Mouse (Mus musculus) small intestine, adult 2 months (tissue): Measurements from ENCODE around the gene Samd1. TPM values are rescaled to one million over a fixed set of nuclear protein-coding genes. Genes with fewer than 3 reads are reported as not detected.
A peak's percentile ranks its signal among the peaks of the same experiment; 100 is the strongest.

ENCODE experiments used
- H3K27ac ChIP-seq: fragments of 200-500 bp; 2 replicates; pipeline ENCODE4 v1.5.1; 2012; ENCODE audit warnings: low read depth, low read length, control low read depth, inconsistent platforms; ENCODE audit not compliant: insufficient read depth
- H3K27me3 ChIP-seq: fragments of 200-500 bp; 2 replicates; pipeline ENCODE4 v1.6.1; 2012; ENCODE audit warnings: mild to moderate bottlenecking, moderate library complexity, low read length, inconsistent platforms; ENCODE audit not compliant: control insufficient read depth, insufficient read depth
- H3K36me3 ChIP-seq: fragments of 200-500 bp; 2 replicates; pipeline ENCODE4 v1.6.1; 2012; ENCODE audit warnings: mild to moderate bottlenecking, low read length, control low read depth, inconsistent platforms; ENCODE audit not compliant: control insufficient read depth, insufficient read depth
- H3K4me1 ChIP-seq: fragments of 200-500 bp; 2 replicates; pipeline ENCODE4 v1.6.1; 2012; ENCODE audit warnings: low read length, inconsistent platforms, mixed read lengths; ENCODE audit not compliant: control insufficient read depth, insufficient read depth, insufficient read length
- H3K4me3 ChIP-seq: fragments of 200-500 bp; 2 replicates; pipeline ENCODE4 v1.5.1; 2012; ENCODE audit warnings: low read depth, mild to moderate bottlenecking, control low read depth, inconsistent platforms, low read length, moderate library complexity
- CTCF ChIP-seq: fragments of 200-500 bp; IDR thresholded peaks from 2 replicates; pipeline ENCODE4 v1.5.1; 2012; ENCODE audit warnings: low read depth, mild to moderate bottlenecking, control low read depth, inconsistent platforms, low read length, moderate library complexity, mixed read lengths; ENCODE audit not compliant: insufficient replicate concordance, insufficient read length; ENCODE audit errors: extremely low read depth
- POLR2A ChIP-seq: fragments of 200-500 bp; IDR thresholded peaks from 2 replicates; pipeline ENCODE4 v1.6.1; 2012; ENCODE audit warnings: low read depth, mild to moderate bottlenecking, control low read depth, inconsistent platforms, low read length, moderate library complexity
- WGBS: fragments of 180-500 bp; shearing (Covaris S2); methylation state at CpG from one replicate; pipeline ENCODE4 v1.1.7; 2018; 5-methylcytosine and 5-hydroxymethylcytosine counted together
- polyA plus RNA-seq: library from polyadenylated mRNA; depleted of rRNA; stranded (reverse); fragments of >200 nt; gene quantifications from 2 replicates; pipeline ENCODE4 v1.2.3, GENCODE M21; 2012

The Samd1 gene
- polyA plus RNA-seq, 1 experiment: 35.1 TPM

DNA sequence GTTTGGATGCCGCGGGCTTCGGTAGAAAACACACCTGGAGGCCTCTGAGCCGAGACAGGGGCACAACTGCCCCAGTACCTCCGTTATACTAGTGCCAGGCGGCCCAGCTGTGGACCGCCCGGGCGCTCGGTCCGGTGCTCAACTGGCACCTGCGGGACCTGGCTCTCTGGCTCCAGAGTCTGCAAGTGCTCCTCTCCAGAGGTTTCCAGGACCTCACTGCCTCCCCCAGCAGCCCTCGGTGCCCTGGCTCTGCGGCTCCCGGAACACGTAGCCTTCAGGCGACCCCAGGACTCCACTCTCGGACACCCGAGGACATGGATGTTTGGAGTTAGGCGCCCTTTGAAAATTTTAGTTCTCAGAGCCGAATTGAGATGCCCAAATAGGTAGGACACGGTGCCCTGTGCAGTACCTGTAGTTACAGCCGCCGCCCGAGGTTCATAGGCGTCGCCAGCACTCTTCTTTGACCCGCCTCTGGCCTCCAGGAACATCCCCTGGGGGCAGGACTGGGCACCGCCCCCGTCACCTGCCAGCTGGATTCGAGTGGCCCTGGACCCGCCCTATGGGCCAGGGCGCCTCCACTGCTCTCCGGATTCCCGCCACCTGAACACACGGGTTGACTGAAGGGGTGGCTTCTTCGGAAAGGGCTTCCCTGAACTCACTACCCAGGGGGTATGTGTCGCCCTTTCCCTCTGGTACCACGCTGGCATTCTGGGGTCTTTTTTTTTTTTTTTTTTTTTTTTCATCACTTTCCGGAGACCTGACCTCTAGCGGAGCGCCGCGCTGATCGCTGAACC lies 14.4 kb downstream of the Samd1 start, which contains the start of gene 2210011C24Rik:
Gene 2210011C24Rik (minus strand): TSS at position 467 of the 794 bp plus-strand sequence.
- under 1% methylated on average over 45 of the region's 45 CpGs for WGBS
- Histone ChIP-seq H3K4me1 (peaks cover 12% of the 10 kb centered on the region), H3K27ac (no peak within 1 kb of the TSS; the same call in 1 of the 2 replicates), H3K4me3 (peak within 1 kb of the TSS; percentile 80), H3K36me3 (no peaks in the 10 kb centered on the region), H3K27me3 (peaks cover 25% of the 10 kb centered on the region)
- TF ChIP-seq CTCF (no peak), POLR2A (no peak)

DNA sequence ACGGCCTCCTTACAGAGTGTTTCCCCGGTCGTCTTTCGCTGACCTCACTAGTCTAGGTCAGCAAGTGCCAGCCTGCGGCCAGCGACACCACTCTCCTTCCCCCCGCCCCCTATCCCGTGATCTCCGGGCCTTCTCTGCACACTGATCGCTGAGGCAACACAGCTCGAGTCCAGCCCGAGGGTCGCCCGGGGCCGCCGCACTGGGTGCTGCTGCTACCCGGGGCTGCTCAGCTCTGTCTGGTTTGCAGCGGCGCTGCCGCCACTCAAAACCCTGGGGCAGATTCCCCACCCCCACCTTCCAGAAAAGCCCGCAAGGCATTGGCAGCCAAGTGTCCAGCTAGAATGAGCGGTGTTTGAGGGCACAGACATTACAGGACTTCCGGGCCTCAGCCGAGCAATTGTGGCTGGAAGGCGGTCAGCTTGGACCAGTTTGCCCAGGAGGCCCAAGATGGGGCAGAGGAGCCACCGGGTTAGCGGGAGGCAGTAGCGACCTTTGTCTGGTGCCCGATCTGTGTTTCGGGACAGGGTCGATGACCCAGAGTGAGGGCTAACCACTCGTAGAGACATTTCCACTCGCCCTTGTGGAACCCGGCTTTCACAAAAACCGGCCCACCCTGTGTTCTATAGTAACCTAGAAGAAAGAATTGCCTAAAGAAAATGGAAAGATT lies 15.2 kb downstream of the Samd1 start:
- TF ChIP-seq POLR2A (no peak), CTCF (no peak)
- Histone ChIP-seq H3K4me3 (peak overlapping the region; percentile 80), H3K4me1 (peaks cover 12% of the 10 kb centered on the region), H3K27me3 (peaks cover 25% of the 10 kb centered on the region), H3K27ac (no peak overlapping the region), H3K36me3 (no peaks in the 10 kb centered on the region)
- WGBS: 29% methylated on average over 35 of the region's 35 CpGs

DNA sequence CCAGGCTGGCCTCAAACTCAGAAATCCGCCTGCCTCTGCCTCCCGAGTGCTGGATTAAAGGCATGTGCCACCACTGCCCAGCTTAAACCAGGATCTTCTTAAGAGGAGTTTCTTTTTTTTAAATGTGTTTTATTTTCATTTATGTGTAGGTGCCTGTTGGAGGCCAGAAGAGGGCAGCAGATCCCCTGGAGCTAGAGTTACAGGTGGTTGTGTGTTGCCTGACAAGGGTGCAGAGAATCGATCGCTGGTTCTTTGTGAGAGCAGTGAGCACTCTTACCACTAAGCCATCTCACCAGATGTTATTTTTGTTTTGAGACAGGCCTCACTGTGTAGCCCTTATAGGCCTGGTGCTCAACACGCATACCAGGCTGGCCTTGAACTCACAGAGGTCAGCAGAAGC lies 18.4 kb downstream of the Samd1 start:
- Histone ChIP-seq H3K4me3 (no peak overlapping the region), H3K27ac (no peak overlapping the region), H3K27me3 (peaks cover 15% of the 10 kb centered on the region), H3K4me1 (peaks cover 7% of the 10 kb centered on the region), H3K36me3 (no peaks in the 10 kb centered on the region)
- WGBS: 95% methylated on average over 5 of the region's 5 CpGs
- TF ChIP-seq POLR2A: no peak
- no peak for TF ChIP-seq CTCF

DNA sequence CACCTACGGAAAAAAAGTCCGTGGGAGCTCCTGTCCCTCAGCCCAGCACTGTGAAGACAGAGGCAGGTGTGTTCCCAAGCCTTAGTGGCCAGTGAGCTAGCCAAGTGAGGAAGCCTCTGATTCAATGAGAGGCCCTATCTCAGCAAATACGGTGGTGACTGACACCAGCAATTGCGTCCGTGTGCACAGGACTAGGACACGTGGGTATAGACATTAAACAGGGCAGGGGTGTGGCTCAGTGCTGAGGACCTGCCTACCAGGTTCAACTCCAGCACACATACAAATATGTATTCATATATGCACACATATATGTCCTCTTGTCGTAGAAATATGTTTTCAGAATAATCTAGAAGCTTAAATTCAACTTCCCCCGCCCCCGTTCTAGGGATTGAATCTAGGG lies 22.3 kb downstream of the Samd1 start:
- no peak overlapping the region for H3K27ac ChIP-seq
- WGBS: 58% methylated on average over 9 of the region's 9 CpGs
- H3K27me3 ChIP-seq: peaks cover 6% of the 10 kb centered on the region; the same call in 1 of the 2 replicates
- no peaks in the 10 kb centered on the region for H3K36me3 ChIP-seq
- H3K4me1 ChIP-seq: peaks cover 9% of the 10 kb centered on the region
- no peak overlapping the region for H3K4me3 ChIP-seq
- TF ChIP-seq CTCF: no peak
- TF ChIP-seq POLR2A: no peak

DNA sequence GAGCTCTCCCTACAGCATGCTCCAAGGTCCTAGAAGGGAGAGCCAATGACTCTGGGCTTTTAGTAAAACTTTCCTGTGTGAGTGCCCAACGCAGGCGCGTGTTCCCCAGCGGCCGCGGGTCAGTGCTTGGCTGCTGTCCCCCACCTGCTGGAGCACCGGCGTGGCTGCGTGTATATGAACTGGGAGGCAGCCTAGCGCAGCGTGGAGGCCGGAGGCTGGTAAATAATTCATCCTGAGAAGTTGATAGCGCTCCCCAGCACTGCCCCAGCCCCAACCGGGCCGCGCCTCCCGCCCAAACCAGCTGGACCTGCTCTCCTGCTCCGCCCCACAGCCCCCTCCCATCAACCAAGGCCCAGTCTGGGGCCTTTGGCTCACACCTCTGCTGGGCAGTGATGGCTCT lies 23.6 kb downstream of the Samd1 start, which contains the start of gene Palm3:
Gene Palm3 (plus strand): TSS at position 376 of the 400 bp plus-strand sequence.
- Histone ChIP-seq H3K27me3 (peaks cover 10% of the 10 kb centered on the region), H3K4me3 (no peak within 1 kb of the TSS), H3K36me3 (no peaks in the 10 kb centered on the region), H3K4me1 (peaks cover 9% of the 10 kb centered on the region), H3K27ac (no peak within 1 kb of the TSS)
- WGBS: 19% methylated on average over 18 of the region's 18 CpGs
- TF ChIP-seq CTCF (no peak), POLR2A (no peak)

DNA sequence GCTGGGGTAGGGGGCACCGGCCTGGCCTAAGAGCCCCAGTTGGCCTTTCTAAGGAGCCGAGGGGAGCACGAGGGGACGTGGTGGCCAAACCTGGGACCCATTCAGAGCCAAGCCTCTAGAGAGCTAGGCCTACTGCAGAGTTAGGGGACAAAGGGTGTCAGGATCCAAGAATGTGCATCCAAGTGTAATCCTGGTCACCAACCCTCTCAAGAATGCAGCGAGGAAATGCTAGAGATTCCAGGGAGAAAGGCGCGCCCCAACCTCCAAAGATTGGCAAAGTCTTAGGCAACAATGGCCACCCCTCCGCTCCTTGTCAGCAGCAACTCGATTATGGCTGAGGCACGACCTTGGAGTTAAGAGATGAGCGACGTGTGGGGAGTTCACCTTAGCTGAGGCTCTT lies 24.1 kb downstream of the Samd1 start:
- no peak overlapping the region for H3K4me3 ChIP-seq
- 38% methylated on average over 12 of the region's 12 CpGs for WGBS
- H3K27ac ChIP-seq: no peak overlapping the region

DNA sequence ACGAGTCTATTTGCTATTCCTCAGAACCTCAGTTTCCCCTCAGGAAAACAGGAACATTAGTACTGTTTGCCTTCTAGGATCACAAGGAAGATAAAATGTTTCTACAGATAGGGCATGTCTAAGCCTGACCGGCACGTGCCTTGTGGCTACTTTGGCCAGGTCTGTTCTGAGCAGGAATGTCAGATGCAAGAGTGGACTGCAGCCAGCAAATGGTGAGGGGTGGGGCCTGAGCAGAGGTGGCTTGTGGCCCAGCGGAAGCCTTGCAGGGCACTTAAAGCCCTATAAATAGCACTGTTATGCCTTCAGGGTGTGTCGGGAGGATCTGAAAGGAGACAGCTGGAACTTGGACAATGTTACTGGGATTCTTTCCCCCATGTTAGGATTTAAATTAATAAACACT lies 25.6 kb downstream of the Samd1 start:
- Histone ChIP-seq H3K27ac (no peak overlapping the region), H3K27me3 (peaks cover 17% of the 10 kb centered on the region), H3K4me1 (peaks cover 9% of the 10 kb centered on the region), H3K4me3 (no peak overlapping the region), H3K36me3 (no peaks in the 10 kb centered on the region)
- 6% methylated on average over 5 of the region's 5 CpGs for WGBS
- no peak for TF ChIP-seq POLR2A
- no peak for TF ChIP-seq CTCF

More for the DNA sequence above, 24.1 kb downstream of the Samd1 start:
- Histone ChIP-seq H3K4me1 (peaks cover 9% of the 10 kb centered on the region), H3K36me3 (no peaks in the 10 kb centered on the region), H3K27me3 (peaks cover 14% of the 10 kb centered on the region)
- TF ChIP-seq POLR2A (no peak), CTCF (no peak)
